In the genomic region with DNA sequence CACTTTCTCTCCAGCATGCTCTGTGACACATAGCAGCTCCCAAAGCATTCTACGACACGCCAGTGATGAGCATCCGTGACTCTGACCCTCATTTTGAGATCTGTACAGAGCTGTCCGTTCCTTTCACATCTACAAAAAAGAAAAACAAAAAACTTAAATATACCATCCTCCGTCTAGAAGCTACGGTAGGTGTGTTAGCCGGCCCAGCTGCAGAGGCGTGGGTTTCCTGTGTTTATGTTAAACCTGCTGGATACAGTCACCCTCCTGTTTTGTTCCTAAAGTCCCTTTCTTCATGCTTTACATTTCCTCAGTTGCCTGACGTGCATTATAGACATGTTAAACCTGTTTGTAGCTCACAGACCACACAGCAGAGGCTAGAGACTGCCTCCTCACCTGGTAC, we compare ENCODE assay signal across 8 mouse cellular contexts.
A peak's percentile ranks its signal among the peaks of the same experiment; 100 is the strongest.
DNase-seq lines count a peak whose midpoint lies in the region; ATAC-seq lines count a peak whose summit lies in the region.
"Had no signal": no experiment of that assay in that cellular context is flagged by ENCODE, and none has a peak within 500 bp of the region (broad histone marks: within the 10 kb centered on the region; RNA-seq: fewer than 3 reads in every experiment).

No protein-coding gene starts in this region.

- no peak for DNase-seq in heart, adult 11 months
- DNase-seq in embryonic facial prominence, embryonic 14.5 days (ENCODE audit: low spot score) = no peak
- no peak for DNase-seq in cerebellum, adult 8-10 months
- DNase-seq: cerebellum, postnatal 36 days had no signal

- H3K27ac ChIP-seq in heart, embryonic 16.5 days (ENCODE audit: low read length) = peak overlapping the region; percentile 81
- peak overlapping the region; percentile 35; the same call in 1 of the 2 replicates for H3K27ac ChIP-seq in midbrain, embryonic 13.5 days
- no peak overlapping the region; the same call in 1 of the 2 replicates for H3K27ac ChIP-seq in midbrain, embryonic 16.5 days (ENCODE audit: low read length)
- peak overlapping the region; percentile 45; the same call in 1 of the 2 replicates for H3K27ac ChIP-seq in embryonic facial prominence, embryonic 14.5 days (replicated peaks; ENCODE audit: low read depth, low read length)
- H3K27ac ChIP-seq in stomach, embryonic 15.5 days = peak overlapping the region; percentile 66; the same call in 1 of the 2 replicates

- H3K9me3 ChIP-seq in heart, embryonic 16.5 days (replicated peaks; ENCODE audit: control insufficient read depth, low read length) = no peaks in the 10 kb centered on the region
- H3K9me3 ChIP-seq in midbrain, embryonic 13.5 days = no peaks in the 10 kb centered on the region
- H3K9me3 ChIP-seq in midbrain, embryonic 16.5 days (replicated peaks; ENCODE audit: control insufficient read depth, low read length, poor library complexity, severe bottlenecking) = no peaks in the 10 kb centered on the region
- no peaks in the 10 kb centered on the region for H3K9me3 ChIP-seq in embryonic facial prominence, embryonic 14.5 days (ENCODE audit: control insufficient read depth, low read length)
- no peaks in the 10 kb centered on the region for H3K9me3 ChIP-seq in stomach, embryonic 15.5 days

- H3K36me3 ChIP-seq in heart, embryonic 16.5 days (ENCODE audit: control insufficient read depth, insufficient read depth) = no peaks in the 10 kb centered on the region
- H3K36me3 ChIP-seq in midbrain, embryonic 13.5 days = no peaks in the 10 kb centered on the region
- H3K36me3 ChIP-seq in midbrain, embryonic 16.5 days (ENCODE audit: control insufficient read depth, insufficient read depth, low read length) = no peaks in the 10 kb centered on the region
- no peaks in the 10 kb centered on the region for H3K36me3 ChIP-seq in embryonic facial prominence, embryonic 14.5 days (ENCODE audit: control insufficient read depth, insufficient read depth, low read length)
- no peaks in the 10 kb centered on the region for H3K36me3 ChIP-seq in stomach, embryonic 15.5 days

- no peak overlapping the region for H3K4me3 ChIP-seq in heart, embryonic 16.5 days (ENCODE audit: low read length)
- H3K4me3 ChIP-seq in midbrain, embryonic 13.5 days (replicated peaks) = no peak overlapping the region
- no peak overlapping the region for H3K4me3 ChIP-seq in midbrain, embryonic 16.5 days (ENCODE audit: low read depth, low read length)
- H3K4me3 ChIP-seq in embryonic facial prominence, embryonic 14.5 days (ENCODE audit: low read depth, low read length) = no peak overlapping the region
- no peak overlapping the region for H3K4me3 ChIP-seq in stomach, embryonic 15.5 days (replicated peaks)

- 77% methylated on average over 9 of the region's 9 CpGs for WGBS in heart, embryonic 16.5 days
- 89% methylated on average over 9 of the region's 9 CpGs for WGBS in midbrain, embryonic 13.5 days
- 87% methylated on average over 9 of the region's 9 CpGs for WGBS in midbrain, embryonic 16.5 days
- WGBS in embryonic facial prominence, embryonic 14.5 days = 67% methylated on average over 9 of the region's 9 CpGs
- WGBS in stomach, embryonic 15.5 days = 50% methylated on average over 9 of the region's 9 CpGs

- H3K9ac ChIP-seq in heart, embryonic 16.5 days (ENCODE audit: low read length) = 0 out of 2 replicates have a peak overlapping the region, but pooled peaks have one; percentile 6
- no peak overlapping the region for H3K9ac ChIP-seq in midbrain, embryonic 13.5 days (replicated peaks)
- no peak overlapping the region for H3K9ac ChIP-seq in midbrain, embryonic 16.5 days (ENCODE audit: low read depth, low read length)
- no peak overlapping the region for H3K9ac ChIP-seq in embryonic facial prominence, embryonic 14.5 days (ENCODE audit: low read depth, low read length)
- no peak overlapping the region for H3K9ac ChIP-seq in stomach, embryonic 15.5 days

- no peak for ATAC-seq in heart, embryonic 16.5 days (replicated peaks; ENCODE audit: extremely low read depth, insufficient read depth, low FRiP score)
- ATAC-seq in midbrain, embryonic 13.5 days = no peak
- ATAC-seq in midbrain, embryonic 16.5 days = no peak
- ATAC-seq in embryonic facial prominence, embryonic 14.5 days (ENCODE audit: low read depth) = no peak
- no peak for ATAC-seq in stomach, embryonic 15.5 days (ENCODE audit: insufficient read depth, low FRiP score, low read depth)

- peaks cover 34% of the 10 kb centered on the region for H3K4me1 ChIP-seq in heart, embryonic 16.5 days (ENCODE audit: control insufficient read depth, insufficient read depth, low read length)
- peaks cover 47% of the 10 kb centered on the region for H3K4me1 ChIP-seq in midbrain, embryonic 13.5 days (replicated peaks)
- peaks cover 21% of the 10 kb centered on the region for H3K4me1 ChIP-seq in midbrain, embryonic 16.5 days (ENCODE audit: control insufficient read depth, insufficient read depth, low read length)
- peaks cover 30% of the 10 kb centered on the region for H3K4me1 ChIP-seq in embryonic facial prominence, embryonic 14.5 days (ENCODE audit: control insufficient read depth, insufficient read depth, low read length)
- H3K4me1 ChIP-seq in stomach, embryonic 15.5 days = peaks cover 24% of the 10 kb centered on the region

- H3K4me2 ChIP-seq in heart, embryonic 16.5 days (ENCODE audit: low read depth, low read length) = no peak overlapping the region
- no peak overlapping the region for H3K4me2 ChIP-seq in midbrain, embryonic 13.5 days (replicated peaks)
- H3K4me2 ChIP-seq in midbrain, embryonic 16.5 days (ENCODE audit: low read length) = no peak overlapping the region
- H3K4me2 ChIP-seq in embryonic facial prominence, embryonic 14.5 days (ENCODE audit: low read depth, low read length) = no peak overlapping the region; the same call in 1 of the 2 replicates
- peak overlapping the region; percentile 21; the same call in 1 of the 2 replicates for H3K4me2 ChIP-seq in stomach, embryonic 15.5 days

- H3K27me3 ChIP-seq in heart, embryonic 16.5 days (ENCODE audit: control insufficient read depth, insufficient read depth, low read length) = no peaks in the 10 kb centered on the region
- H3K27me3 ChIP-seq in midbrain, embryonic 13.5 days = no peaks in the 10 kb centered on the region
- H3K27me3 ChIP-seq in midbrain, embryonic 16.5 days (ENCODE audit: control insufficient read depth, insufficient read depth, low read depth, low read length) = no peaks in the 10 kb centered on the region
- H3K27me3 ChIP-seq in embryonic facial prominence, embryonic 14.5 days (replicated peaks; ENCODE audit: control insufficient read depth, insufficient read depth, low read length) = no peaks in the 10 kb centered on the region
- no peaks in the 10 kb centered on the region for H3K27me3 ChIP-seq in stomach, embryonic 15.5 days (replicated peaks)
